Mouse (Mus musculus) myocyte (in vitro differentiated cells): ENCODE results near the gene Rap2a. TPM values are rescaled to one million over a fixed set of nuclear protein-coding genes. Genes with fewer than 3 reads are reported as not detected.

ENCODE experiments used
- H3K27me3 ChIP-seq: one replicate; pipeline ENCODE4 v1.6.1; 2011; ENCODE audit not compliant: control insufficient read depth, insufficient read depth, insufficient read length
- H3K36me3 ChIP-seq: one replicate; pipeline ENCODE4 v1.6.1; 2011; ENCODE audit not compliant: control insufficient read depth, insufficient read depth
- H3K4me2 ChIP-seq: one replicate; pipeline ENCODE4 v1.6.1; 2011; ENCODE audit warnings: low read depth, control low read depth
- H3K4me3 ChIP-seq: one replicate; pipeline ENCODE4 v1.5.1; 2011; ENCODE audit warnings: mild to moderate bottlenecking, control low read depth, moderate library complexity
- H3K79me2 ChIP-seq: one replicate; pipeline ENCODE4 v1.6.1; 2011; ENCODE audit not compliant: control insufficient read depth, insufficient read depth
- H3ac ChIP-seq: one replicate; pipeline ENCODE4 v1.6.1; 2011; ENCODE audit not compliant: control insufficient read depth, insufficient read length
- CEBPB ChIP-seq: IDR thresholded peaks from 2 replicates; pipeline ENCODE4 v1.6.1; 2011; ENCODE audit warnings: mild to moderate bottlenecking, moderate library complexity; ENCODE audit not compliant: poor library complexity, insufficient read depth, severe bottlenecking
- E2F4 ChIP-seq: IDR thresholded peaks from one replicate; pipeline ENCODE4 v1.6.1; 2011; ENCODE audit warnings: mild to moderate bottlenecking, control low read depth, moderate library complexity; ENCODE audit not compliant: insufficient read depth
- MAX ChIP-seq: IDR thresholded peaks from one replicate; pipeline ENCODE4 v1.6.1; 2011; ENCODE audit warnings: low read depth, mild to moderate bottlenecking, control low read depth
- MYOD1 ChIP-seq, 3 experiments: IDR thresholded peaks; one replicate each; pipeline ENCODE4 v1.6.1; 2011; ENCODE audit warnings: control low read depth in 2 of 3, low read depth in 2 of 3, mild to moderate bottlenecking in 2 of 3, moderate library complexity in 1 of 3; ENCODE audit not compliant: insufficient read length in 2 of 3, control insufficient read depth in 1 of 3
- MYOG ChIP-seq, 3 experiments: IDR thresholded peaks; one replicate each; pipeline ENCODE4 v1.6.1; 2011; ENCODE audit warnings: control low read depth in 2 of 3, low read depth in 2 of 3, mild to moderate bottlenecking in 2 of 3; ENCODE audit not compliant: insufficient read length in 2 of 3, control insufficient read depth in 1 of 3, insufficient read depth in 1 of 3
- POLR2A ChIP-seq: IDR thresholded peaks from one replicate; pipeline ENCODE4 v1.6.1; 2011; ENCODE audit warnings: low read depth, mild to moderate bottlenecking, control low read depth, moderate library complexity; ENCODE audit not compliant: insufficient read length
- POLR2AphosphoS2 ChIP-seq: IDR thresholded peaks from one replicate; pipeline ENCODE4 v1.6.1; 2011; ENCODE audit warnings: low read depth, control low read depth; ENCODE audit not compliant: insufficient read length
- REST ChIP-seq: IDR thresholded peaks from one replicate; pipeline ENCODE4 v1.6.1; 2011; ENCODE audit warnings: mild to moderate bottlenecking, control low read depth, moderate library complexity; ENCODE audit not compliant: insufficient read depth, insufficient read length
- SRF ChIP-seq: IDR thresholded peaks from one replicate; pipeline ENCODE4 v1.6.1; 2011; ENCODE audit warnings: low read depth; ENCODE audit not compliant: control insufficient read depth, insufficient read length
- TCF12 ChIP-seq: IDR thresholded peaks from one replicate; pipeline ENCODE4 v1.6.1; 2011; ENCODE audit warnings: mild to moderate bottlenecking, control low read depth; ENCODE audit not compliant: poor library complexity, insufficient read depth, severe bottlenecking
- TCF3 ChIP-seq: IDR thresholded peaks from one replicate; pipeline ENCODE4 v1.6.1; 2011; ENCODE audit warnings: low read depth, control low read depth; ENCODE audit not compliant: insufficient read length
- USF1 ChIP-seq: IDR thresholded peaks from one replicate; pipeline ENCODE4 v1.6.1; 2011; ENCODE audit warnings: low read depth, mild to moderate bottlenecking, control low read depth, moderate library complexity
- polyA plus RNA-seq: library from polyadenylated mRNA; unstranded; fragments of >200 nt; fragmentation: generic; extraction: Trizol; gene quantifications from one replicate; pipeline ENCODE4 v1.2.1, GENCODE M21; 2012; ENCODE audit warnings: missing spikeins

Gene Rap2a
- polyA plus RNA-seq, 1 experiment, result 5.0 TPM

GRCm38 (mm10) chr14:120500791-120501190 is 22.5 kb downstream of the Rap2a start:
- TF ChIP-seq MAX, result no peak
- TF ChIP-seq POLR2A, result no peak
- no peak for TF ChIP-seq POLR2AphosphoS2
- no peak for TF ChIP-seq MYOD1 (IDR thresholded peaks at IDR 0.05; ENCODE audit: control insufficient read depth in 1 of 3, insufficient read length in 2 of 3, low read depth in 2 of 3)
- no peak for TF ChIP-seq USF1
- no peak for TF ChIP-seq MYOG (IDR thresholded peaks at IDR 0.05; ENCODE audit: control insufficient read depth in 1 of 3, insufficient read depth in 1 of 3, insufficient read length in 2 of 3, low read depth in 2 of 3)
- TF ChIP-seq CEBPB, result no peak
- TF ChIP-seq REST, result no peak
- TF ChIP-seq TCF12, result no peak
- no peak for TF ChIP-seq E2F4
- TF ChIP-seq SRF, result no peak
- H3K36me3 ChIP-seq, result no peaks in the 10 kb centered on the region
- no peak overlapping the region for H3K4me3 ChIP-seq

GRCm38 (mm10) chr14:120503641-120504040 is 25.4 kb downstream of the Rap2a start:
- no peaks in the 10 kb centered on the region for H3K36me3 ChIP-seq
- no peak for TF ChIP-seq E2F4
- TF ChIP-seq MAX, result no peak
- no peak for TF ChIP-seq REST
- H3K4me3 ChIP-seq, result no peak overlapping the region
- H3K79me2 ChIP-seq, result peaks cover 5% of the 10 kb centered on the region
- H3K4me2 ChIP-seq, result no peak overlapping the region
- H3K27me3 ChIP-seq, result no peaks in the 10 kb centered on the region
- no peak overlapping the region for H3ac ChIP-seq

More at GRCm38 (mm10) chr14:120500791-120501190, 22.5 kb downstream of the Rap2a start:
- peaks cover 14% of the 10 kb centered on the region for H3K79me2 ChIP-seq
- no peaks in the 10 kb centered on the region for H3K27me3 ChIP-seq
- H3ac ChIP-seq, result no peak overlapping the region
- H3K4me2 ChIP-seq, result no peak overlapping the region

- no peaks in the 10 kb centered on the region for H3K36me3 ChIP-seq
- TF ChIP-seq USF1 (no peak), CEBPB (no peak), POLR2A (no peak), MAX (no peak), E2F4 (no peak), SRF (no peak), REST (no peak), TCF3 (no peak), TCF12 (no peak), MYOG (IDR thresholded peaks at IDR 0.05; ENCODE audit: control insufficient read depth in 1 of 3, insufficient read depth in 1 of 3, insufficient read length in 2 of 3, low read depth in 2 of 3) (no peak), MYOD1 (IDR thresholded peaks at IDR 0.05; ENCODE audit: control insufficient read depth in 1 of 3, insufficient read length in 2 of 3, low read depth in 2 of 3) (no peak), POLR2AphosphoS2 (no peak)
- no peak overlapping the region for H3K4me3 ChIP-seq
- H3ac ChIP-seq, result no peak overlapping the region
- peaks cover 5% of the 10 kb centered on the region for H3K79me2 ChIP-seq
- no peaks in the 10 kb centered on the region for H3K27me3 ChIP-seq
- no peak overlapping the region for H3K4me2 ChIP-seq
Measured at GRCm38 (mm10) chr14:120504423-120504822, 26.2 kb downstream of the Rap2a start.

- H3K79me2 ChIP-seq, result peaks cover 5% of the 10 kb centered on the region
- H3K27me3 ChIP-seq, result no peaks in the 10 kb centered on the region
- no peak overlapping the region for H3ac ChIP-seq
- H3K36me3 ChIP-seq, result no peaks in the 10 kb centered on the region
- no peak for TF ChIP-seq TCF12
- no peak for TF ChIP-seq POLR2AphosphoS2
- TF ChIP-seq SRF, result no peak
- no peak for TF ChIP-seq E2F4
- TF ChIP-seq TCF3, result no peak
- TF ChIP-seq CEBPB, result no peak
- no peak for TF ChIP-seq USF1
- no peak for TF ChIP-seq REST
- no peak for TF ChIP-seq POLR2A
- TF ChIP-seq MYOD1 (IDR thresholded peaks at IDR 0.05; ENCODE audit: control insufficient read depth in 1 of 3, insufficient read length in 2 of 3, low read depth in 2 of 3), result no peak
- TF ChIP-seq MYOG (IDR thresholded peaks at IDR 0.05; ENCODE audit: control insufficient read depth in 1 of 3, insufficient read depth in 1 of 3, insufficient read length in 2 of 3, low read depth in 2 of 3), result no peak
- no peak for TF ChIP-seq MAX
- no peak overlapping the region for H3K4me3 ChIP-seq
- H3K4me2 ChIP-seq, result no peak overlapping the region
Measured at GRCm38 (mm10) chr14:120504928-120505461, 26.8 kb downstream of the Rap2a start.

- TF ChIP-seq MYOD1 (IDR thresholded peaks at IDR 0.05; ENCODE audit: control insufficient read depth in 1 of 3, insufficient read length in 2 of 3, low read depth in 2 of 3) (no peak), MYOG (IDR thresholded peaks at IDR 0.05; ENCODE audit: control insufficient read depth in 1 of 3, insufficient read depth in 1 of 3, insufficient read length in 2 of 3, low read depth in 2 of 3) (no peak), TCF3 (no peak), REST (no peak), MAX (no peak), POLR2A (no peak), POLR2AphosphoS2 (no peak), CEBPB (no peak), E2F4 (no peak), SRF (no peak), USF1 (no peak), TCF12 (no peak)
- no peak overlapping the region for H3ac ChIP-seq
- no peaks in the 10 kb centered on the region for H3K27me3 ChIP-seq
- peaks cover 5% of the 10 kb centered on the region for H3K79me2 ChIP-seq
- H3K4me2 ChIP-seq, result no peak overlapping the region
- H3K36me3 ChIP-seq, result no peaks in the 10 kb centered on the region
- H3K4me3 ChIP-seq, result no peak overlapping the region
Measured at GRCm38 (mm10) chr14:120505918-120506317, 27.7 kb downstream of the Rap2a start.
